Mouse (Mus musculus) neural tube, embryonic 12.5 days (tissue): ENCODE measurements around the gene Prkacb. TPM values are rescaled to one million over a fixed set of nuclear protein-coding genes. Genes with fewer than 3 reads are reported as not detected.
"Not testable (repeated sequence)": the region's sequence is repeated elsewhere in the genome, so short reads cannot be mapped to it uniquely, and the experiment has no call there.

ENCODE experiments used
- ATAC-seq: fragments of 200-750 bp; cut with Nextera tagmentation; 2 replicates; pipeline ENCODE4 v1.8.0; 2017; ENCODE audit warnings: low read depth, mild to moderate bottlenecking, moderate TSS enrichment, moderate library complexity; ENCODE audit not compliant: low FRiP score
- H3K27ac ChIP-seq: fragments of 300-500 bp; sonication (generic); 2 replicates; pipeline ENCODE4 v1.5.1; 2016
- H3K27me3 ChIP-seq: fragments of 300-500 bp; sonication (generic); replicated peaks from 2 replicates; pipeline ENCODE4 v1.6.1; 2016; ENCODE audit warnings: mild to moderate bottlenecking
- H3K36me3 ChIP-seq: fragments of 300-500 bp; sonication (generic); 2 replicates; pipeline ENCODE4 v1.6.1; 2016; ENCODE audit warnings: mild to moderate bottlenecking
- H3K4me1 ChIP-seq: fragments of 300-500 bp; sonication (generic); 2 replicates; pipeline ENCODE4 v1.6.1; 2016
- H3K4me2 ChIP-seq: fragments of 300-500 bp; sonication (generic); replicated peaks from 2 replicates; pipeline ENCODE4 v1.6.1; 2016; ENCODE audit warnings: mild to moderate bottlenecking
- H3K4me3 ChIP-seq: fragments of 300-500 bp; sonication (generic); 2 replicates; pipeline ENCODE4 v1.5.1; 2016
- H3K9ac ChIP-seq: fragments of 300-500 bp; sonication (generic); 2 replicates; pipeline ENCODE4 v1.6.1; 2016; ENCODE audit warnings: mild to moderate bottlenecking
- H3K9me3 ChIP-seq: fragments of 300-500 bp; sonication (generic); 2 replicates; pipeline ENCODE4 v1.6.1; 2016; ENCODE audit warnings: mild to moderate bottlenecking
- WGBS: fragments of 180-500 bp; shearing (Covaris S2); methylation state at CpG from one replicate; pipeline ENCODE4 v1.1.7; 2016; 5-methylcytosine and 5-hydroxymethylcytosine counted together
- polyA plus RNA-seq: library from polyadenylated mRNA; unstranded; fragments of >200 nt; fragmentation: Nextera tagmentation; extraction: Ambion mirVana; gene quantifications from 2 replicates; pipeline ENCODE4 v1.2.1, GENCODE M21; 2016

The Prkacb gene
- polyA plus RNA-seq, 1 experiment from 2014 or later, result 99.4 TPM

- peaks cover 9% of the 10 kb centered on the region; the same call in 1 of the 2 replicates for H3K4me1 ChIP-seq
- WGBS, result 11% methylated on average over 17 of the region's 17 CpGs
- H3K27me3 ChIP-seq, result no peaks in the 10 kb centered on the region
- no peaks in the 10 kb centered on the region for H3K9me3 ChIP-seq
- H3K4me2 ChIP-seq, result peak overlapping the region; percentile 53
- H3K36me3 ChIP-seq, result 0 out of 2 replicates have a peak, but pooled peaks cover 4% of the 10 kb centered on the region
- H3K9ac ChIP-seq, result peak overlapping the region; percentile 42; the same call in 1 of the 2 replicates
- H3K4me3 ChIP-seq, result peak overlapping the region; percentile 35
- H3K27ac ChIP-seq, result peak overlapping the region; percentile 76
- peak; percentile 79 for ATAC-seq
Observed at GRCm38 (mm10) chr3:146769940-146770659, 42.7 kb downstream of the Prkacb start.

DNA sequence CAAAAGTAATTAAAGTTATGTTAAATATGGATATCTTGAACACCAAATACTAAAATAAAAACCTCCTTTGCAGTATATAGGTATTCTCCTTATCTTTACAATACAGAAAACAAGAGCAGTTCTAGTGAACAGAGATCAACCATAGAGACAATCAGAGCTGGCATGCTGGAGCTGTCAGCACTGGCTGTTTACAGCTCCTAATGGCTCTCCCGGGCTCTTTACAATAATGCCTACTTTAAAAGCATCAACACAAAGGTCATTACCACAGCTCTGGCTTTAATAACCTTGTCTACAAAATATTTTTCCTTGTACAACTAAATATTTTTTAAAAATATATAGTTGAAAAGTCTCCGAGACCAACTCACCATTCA is 43.2 kb downstream of the Prkacb start:
- peak; percentile 78 for ATAC-seq
- H3K4me2 ChIP-seq, result peak overlapping the region; percentile 53
- no peaks in the 10 kb centered on the region for H3K9me3 ChIP-seq
- H3K27ac ChIP-seq, result peak overlapping the region; percentile 76; the same call in 1 of the 2 replicates
- H3K4me3 ChIP-seq, result peak overlapping the region; percentile 35
- 14% methylated on average over 2 of the region's 2 CpGs for WGBS
- no peaks in the 10 kb centered on the region for H3K27me3 ChIP-seq
- 0 out of 2 replicates have a peak, but pooled peaks cover 4% of the 10 kb centered on the region for H3K36me3 ChIP-seq
- 0 out of 2 replicates have a peak overlapping the region, but pooled peaks have one; percentile 42 for H3K9ac ChIP-seq
- peaks cover 9% of the 10 kb centered on the region; the same call in 1 of the 2 replicates for H3K4me1 ChIP-seq

DNA sequence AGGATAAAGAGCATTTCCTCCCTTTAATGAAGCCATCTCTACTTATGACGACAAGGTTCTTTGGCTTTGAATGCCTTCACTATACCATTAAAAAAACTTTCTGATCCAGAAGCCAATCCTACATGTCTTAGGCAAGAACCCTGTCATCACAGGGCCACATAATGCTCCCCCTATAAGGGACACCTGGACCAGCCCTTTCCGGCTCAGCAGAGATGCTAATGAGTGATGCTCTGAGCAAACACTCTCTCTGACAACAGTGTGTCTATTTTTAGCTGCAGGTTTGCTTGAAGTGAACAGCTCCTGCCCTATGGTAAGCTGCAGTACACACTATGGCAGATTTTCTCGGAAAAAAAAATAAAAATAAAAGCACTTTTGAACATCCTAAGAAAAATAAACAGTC is 43.9 kb downstream of the Prkacb start:
- 60% methylated on average over 3 of the region's 3 CpGs for WGBS
- Histone ChIP-seq H3K4me2 (peak overlapping the region; percentile 39), H3K9me3 (no peaks in the 10 kb centered on the region), H3K27ac (no peak overlapping the region), H3K27me3 (no peaks in the 10 kb centered on the region), H3K36me3 (0 out of 2 replicates have a peak, but pooled peaks cover 4% of the 10 kb centered on the region), H3K9ac (no peak overlapping the region), H3K4me1 (peaks cover 9% of the 10 kb centered on the region; the same call in 1 of the 2 replicates), H3K4me3 (no peak overlapping the region; the same call in 1 of the 2 replicates)
- ATAC-seq, result peak; percentile 63

DNA sequence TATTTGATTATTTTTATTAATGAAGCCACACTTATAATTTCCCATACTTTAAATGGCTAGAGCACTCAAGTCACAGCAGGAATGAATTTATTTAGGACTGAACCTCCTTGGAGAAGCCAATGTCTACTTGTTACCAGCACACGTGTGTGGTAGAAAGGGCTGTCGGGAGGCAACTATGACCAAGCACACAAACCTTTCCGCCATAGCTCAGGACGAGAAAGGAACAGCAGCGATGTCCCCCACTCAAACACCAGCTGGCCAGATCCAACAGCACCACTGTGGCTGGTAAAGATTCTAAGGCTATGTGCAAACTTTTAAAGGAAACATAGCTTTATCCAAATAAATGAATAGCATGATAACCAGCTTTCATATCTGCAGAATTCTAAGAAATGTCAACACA is 44.4 kb downstream of the Prkacb start:
- Histone ChIP-seq H3K36me3 (0 out of 2 replicates have a peak, but pooled peaks cover 4% of the 10 kb centered on the region), H3K9ac (no peak overlapping the region), H3K4me3 (no peak overlapping the region; the same call in 1 of the 2 replicates), H3K4me1 (peaks cover 9% of the 10 kb centered on the region; the same call in 1 of the 2 replicates), H3K4me2 (peak overlapping the region; percentile 39), H3K27ac (no peak overlapping the region), H3K9me3 (no peaks in the 10 kb centered on the region), H3K27me3 (no peaks in the 10 kb centered on the region)
- ATAC-seq, result no peak
- WGBS, result 86% methylated on average over 5 of the region's 5 CpGs

DNA sequence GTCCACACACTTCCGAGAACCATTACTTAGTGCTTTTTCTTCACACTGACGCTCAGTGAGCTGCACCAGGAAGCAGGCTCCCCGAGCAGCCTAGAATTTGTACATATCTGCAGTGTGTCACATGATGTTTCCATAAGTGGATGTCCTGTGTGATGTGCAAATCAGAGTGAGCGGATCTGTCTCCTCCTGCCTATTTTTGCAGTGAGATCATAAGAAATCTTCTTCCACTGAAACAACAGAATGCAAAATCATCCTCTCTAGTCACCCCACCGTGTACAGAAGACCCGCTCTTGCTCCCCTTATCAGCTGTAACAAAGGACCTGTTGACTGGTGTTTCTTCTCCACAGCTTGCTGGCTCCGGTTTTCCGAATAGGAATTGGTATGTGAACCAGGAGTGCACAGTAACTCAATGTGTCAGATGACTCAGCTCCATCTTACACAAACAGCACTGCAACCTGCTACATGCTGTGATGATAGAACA is 46.0 kb downstream of the Prkacb start:
- H3K9ac ChIP-seq, result no peak overlapping the region
- no peak overlapping the region for H3K27ac ChIP-seq

DNA sequence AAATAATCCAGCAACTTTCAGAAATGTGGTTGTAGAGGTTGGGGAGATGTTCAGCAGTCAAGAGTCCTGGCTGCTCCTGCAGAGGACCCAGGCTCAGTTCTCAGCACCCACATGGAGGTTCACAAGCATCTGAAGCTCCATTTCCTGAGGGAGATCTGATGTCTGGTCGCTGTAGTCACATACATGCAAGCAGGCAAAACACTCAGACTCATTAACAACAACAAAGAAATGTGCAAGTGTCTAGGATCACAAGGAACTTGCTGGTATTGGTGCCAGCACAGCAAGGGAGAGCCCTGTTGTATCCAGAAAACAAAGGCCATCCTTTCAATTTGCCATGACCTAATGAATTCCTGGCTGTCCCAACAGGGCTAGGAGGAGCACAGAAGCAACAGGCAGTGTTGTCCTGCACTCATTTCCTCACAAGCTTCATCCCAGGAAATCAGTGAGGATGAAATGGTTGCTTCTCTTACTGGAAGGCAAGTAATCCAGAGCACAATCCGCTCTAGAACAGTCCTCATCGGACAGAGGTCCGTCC is 46.7 kb downstream of the Prkacb start:
- Histone ChIP-seq H3K9me3 (no peaks in the 10 kb centered on the region), H3K4me1 (peaks cover 9% of the 10 kb centered on the region; the same call in 1 of the 2 replicates), H3K4me3 (no peak overlapping the region), H3K27ac (no peak overlapping the region), H3K9ac (no peak overlapping the region), H3K4me2 (0 out of 2 replicates have a peak overlapping the region, but pooled peaks have one; percentile 5), H3K36me3 (0 out of 2 replicates have a peak, but pooled peaks cover 4% of the 10 kb centered on the region), H3K27me3 (no peaks in the 10 kb centered on the region)
- WGBS, result 87% methylated on average over 4 of the region's 4 CpGs
- ATAC-seq, result no peak

More for the DNA sequence above, 46.0 kb downstream of the Prkacb start:
- Histone ChIP-seq H3K36me3 (0 out of 2 replicates have a peak, but pooled peaks cover 4% of the 10 kb centered on the region), H3K4me1 (peaks cover 9% of the 10 kb centered on the region; the same call in 1 of the 2 replicates), H3K9me3 (no peaks in the 10 kb centered on the region), H3K27me3 (no peaks in the 10 kb centered on the region), H3K4me3 (no peak overlapping the region), H3K4me2 (0 out of 2 replicates have a peak overlapping the region, but pooled peaks have one; percentile 5)
- 71% methylated on average over 8 of the region's 8 CpGs for WGBS
- no peak for ATAC-seq

GRCm38 (mm10) chr3:146764871-146765529 is 47.8 kb downstream of the Prkacb start:
- 0 out of 2 replicates have a peak, but pooled peaks cover 4% of the 10 kb centered on the region for H3K36me3 ChIP-seq
- no peak overlapping the region for H3K4me2 ChIP-seq
- H3K9me3 ChIP-seq, result no peaks in the 10 kb centered on the region
- ATAC-seq, result no peak
- no peak overlapping the region for H3K4me3 ChIP-seq
- no peaks in the 10 kb centered on the region for H3K27me3 ChIP-seq
- H3K27ac ChIP-seq, result no peak overlapping the region
- H3K4me1 ChIP-seq, result peaks cover 3% of the 10 kb centered on the region; the same call in 1 of the 2 replicates
- H3K9ac ChIP-seq, result no peak overlapping the region
- WGBS, result over 99% methylated on average over 3 of the region's 3 CpGs

DNA sequence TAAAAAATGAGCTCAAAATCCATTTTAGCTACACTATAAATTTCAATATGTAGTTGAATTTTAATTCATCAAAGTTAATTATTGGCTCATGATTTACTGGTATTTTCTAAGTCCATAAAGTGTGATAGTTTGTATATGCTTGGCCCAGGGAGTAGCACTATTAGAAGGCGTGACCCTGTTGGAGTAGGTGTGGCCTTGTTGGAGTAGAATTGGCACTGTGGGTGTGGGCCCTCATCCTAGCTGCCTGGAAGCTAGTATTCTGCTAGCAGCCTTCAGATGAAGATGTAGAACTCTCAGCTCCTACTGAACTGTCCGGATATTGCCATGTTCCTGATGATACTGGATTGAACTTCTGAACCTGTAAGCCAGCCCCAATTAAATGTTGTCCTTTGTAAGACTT is 49.7 kb downstream of the Prkacb start:
- H3K9ac ChIP-seq, H3K36me3 ChIP-seq, H3K27ac ChIP-seq, H3K27me3 ChIP-seq, H3K4me3 ChIP-seq, H3K4me1 ChIP-seq, H3K4me2 ChIP-seq, ATAC-seq, H3K9me3 ChIP-seq: not testable (repeated sequence)
- 91% methylated on average over 2 of the region's 2 CpGs for WGBS

GRCm38 (mm10) chr3:146761276-146761675 is 51.5 kb downstream of the Prkacb start:
- Histone ChIP-seq H3K4me1 (no peaks in the 10 kb centered on the region; the same call in 1 of the 2 replicates), H3K36me3 (0 out of 2 replicates have a peak, but pooled peaks cover 6% of the 10 kb centered on the region), H3K9me3 (no peaks in the 10 kb centered on the region), H3K27ac (no peak overlapping the region), H3K9ac (no peak overlapping the region), H3K4me2 (no peak overlapping the region), H3K4me3 (no peak overlapping the region), H3K27me3 (no peaks in the 10 kb centered on the region)
- 97% methylated on average over 9 of the region's 9 CpGs for WGBS
- ATAC-seq, result no peak

- WGBS, result 85% methylated on average over 6 of the region's 6 CpGs
- no peak for ATAC-seq
- no peaks in the 10 kb centered on the region for H3K27me3 ChIP-seq
Observed at GRCm38 (mm10) chr3:146757970-146758960, 54.5 kb downstream of the Prkacb start.

DNA sequence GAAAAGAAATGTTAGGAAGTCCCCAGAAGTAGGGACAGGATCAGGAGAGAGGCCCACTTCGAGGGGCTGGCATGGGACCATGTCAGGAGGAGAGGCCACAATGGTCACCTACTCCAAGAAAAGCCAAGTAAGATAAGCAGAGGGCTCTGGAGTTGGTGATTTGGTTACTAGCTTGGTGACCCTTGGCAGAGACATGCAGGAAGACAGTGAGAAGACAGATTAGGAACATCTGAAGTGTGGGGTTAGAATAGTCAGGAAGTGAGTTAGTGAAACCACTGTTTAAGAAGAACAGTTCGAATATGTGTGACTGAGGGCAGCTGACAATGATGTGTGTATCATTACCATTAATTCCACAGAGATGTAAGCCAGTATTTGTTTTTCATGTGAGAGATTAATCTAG is 58.5 kb downstream of the Prkacb start:
- no peak overlapping the region for H3K27ac ChIP-seq
- no peaks in the 10 kb centered on the region for H3K9me3 ChIP-seq
- no peaks in the 10 kb centered on the region; the same call in 1 of the 2 replicates for H3K4me1 ChIP-seq
- H3K9ac ChIP-seq, result no peak overlapping the region
- no peaks in the 10 kb centered on the region for H3K27me3 ChIP-seq
- no peak overlapping the region for H3K4me2 ChIP-seq
- WGBS, result 88% methylated on average over 2 of the region's 2 CpGs
- no peak for ATAC-seq
- H3K36me3 ChIP-seq, result peaks cover 27% of the 10 kb centered on the region
- no peak overlapping the region for H3K4me3 ChIP-seq

More at GRCm38 (mm10) chr3:146757970-146758960, 54.5 kb downstream of the Prkacb start:
- H3K9me3 ChIP-seq, result no peaks in the 10 kb centered on the region
- no peak overlapping the region for H3K4me2 ChIP-seq
- no peak overlapping the region for H3K27ac ChIP-seq
- no peak overlapping the region for H3K9ac ChIP-seq
- peaks cover 8% of the 10 kb centered on the region; the same call in 1 of the 2 replicates for H3K36me3 ChIP-seq
- H3K4me1 ChIP-seq, result no peaks in the 10 kb centered on the region; the same call in 1 of the 2 replicates
- no peak overlapping the region for H3K4me3 ChIP-seq
